Mouse (Mus musculus) olfactory bulb, adult 2 months (tissue): ENCODE results near the gene Nfkbie. TPM values are rescaled to one million over a fixed set of nuclear protein-coding genes. Genes with fewer than 3 reads are reported as not detected.

ENCODE experiments used
- H3K27ac ChIP-seq: fragments of 200-500 bp; 2 replicates; pipeline ENCODE4 v1.5.1; 2012; ENCODE audit warnings: low read depth, low read length; ENCODE audit not compliant: insufficient read depth
- H3K4me1 ChIP-seq: fragments of 200-500 bp; 2 replicates; pipeline ENCODE4 v1.6.1; 2012; ENCODE audit warnings: low read length; ENCODE audit not compliant: control insufficient read depth, insufficient read depth
- H3K4me3 ChIP-seq: fragments of 200-500 bp; 2 replicates; pipeline ENCODE4 v1.5.1; 2012; ENCODE audit warnings: mild to moderate bottlenecking, low read depth, low read length, moderate library complexity; ENCODE audit not compliant: insufficient read depth
- CTCF ChIP-seq: fragments of 200-500 bp; IDR thresholded peaks from 2 replicates; pipeline ENCODE4 v1.5.1; 2012; ENCODE audit warnings: low read depth, mild to moderate bottlenecking, low read length, moderate library complexity; ENCODE audit not compliant: insufficient read depth
- POLR2A ChIP-seq: fragments of 200-500 bp; IDR thresholded peaks from 2 replicates; pipeline ENCODE4 v1.6.1; 2012; ENCODE audit warnings: mild to moderate bottlenecking, low read depth, low read length, moderate library complexity; ENCODE audit not compliant: insufficient read depth
- WGBS: fragments of 180-500 bp; shearing (Covaris S2); methylation state at CpG from one replicate; pipeline ENCODE4 v1.1.7; 2018; 5-methylcytosine and 5-hydroxymethylcytosine counted together
- polyA plus RNA-seq: library from polyadenylated mRNA; stranded (reverse); fragments of >200 nt; gene quantifications from 2 replicates; pipeline ENCODE4 v1.2.4, GENCODE M21; 2012; ENCODE audit warnings: low replicate concordance; ENCODE audit not compliant: missing spikeins, insufficient read depth, insufficient read length

The Nfkbie gene
- polyA plus RNA-seq, 1 experiment: not detected

DNA sequence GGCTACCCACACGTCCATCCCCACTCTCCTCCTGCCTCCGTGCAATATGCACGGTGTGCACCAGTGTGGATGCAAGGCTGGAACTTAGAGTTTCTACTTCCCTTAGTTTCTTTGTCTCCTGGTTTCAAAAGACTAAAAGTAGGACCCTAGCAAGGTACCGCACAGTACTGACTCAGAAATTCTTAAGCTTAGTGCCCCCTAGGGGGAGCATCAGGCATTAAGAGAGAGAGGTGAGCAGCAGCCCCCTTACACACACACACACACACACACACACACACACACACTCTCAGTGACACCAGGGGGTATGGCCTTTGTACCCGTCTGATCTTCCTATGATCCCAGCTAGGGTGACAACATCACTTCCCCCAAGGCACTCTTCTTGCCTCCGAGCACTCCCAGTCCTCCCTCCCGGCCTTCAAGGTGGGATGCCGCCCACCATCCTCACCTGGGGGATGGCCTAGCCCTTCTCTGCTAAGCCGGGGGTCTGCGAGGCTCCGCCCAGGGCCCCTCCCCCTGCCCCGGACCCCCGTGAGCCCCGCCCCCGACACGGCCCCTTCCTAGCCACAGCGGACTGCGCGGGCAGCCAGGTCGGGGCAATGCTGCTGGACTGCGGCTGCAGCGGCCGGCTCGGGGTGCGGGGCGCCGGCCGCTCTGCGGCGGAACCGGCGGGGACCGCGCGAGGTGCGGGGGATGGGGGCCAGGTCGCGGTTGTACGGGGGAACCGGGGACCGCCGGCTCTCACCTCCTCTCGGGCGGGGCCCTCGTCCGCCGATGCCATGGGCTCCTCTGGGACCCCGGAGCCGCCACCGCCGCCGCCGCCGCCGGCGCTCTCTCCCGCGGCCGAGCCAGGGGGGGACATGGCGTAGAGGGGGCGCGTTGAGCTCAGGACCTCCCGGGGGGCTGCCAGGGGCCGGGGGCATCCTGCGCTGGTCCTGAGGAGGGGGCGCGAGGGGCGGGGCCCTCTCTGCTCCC is 6.7 kb upstream of the Nfkbie start:
- TF ChIP-seq CTCF (no peak), POLR2A (no peak)
- H3K4me3 ChIP-seq: peak overlapping the region; percentile 76
- H3K27ac ChIP-seq: no peak overlapping the region; the same call in 1 of the 2 replicates
- H3K4me1 ChIP-seq: peaks cover 42% of the 10 kb centered on the region
- WGBS: 2% methylated on average over 65 of the region's 68 CpGs

DNA sequence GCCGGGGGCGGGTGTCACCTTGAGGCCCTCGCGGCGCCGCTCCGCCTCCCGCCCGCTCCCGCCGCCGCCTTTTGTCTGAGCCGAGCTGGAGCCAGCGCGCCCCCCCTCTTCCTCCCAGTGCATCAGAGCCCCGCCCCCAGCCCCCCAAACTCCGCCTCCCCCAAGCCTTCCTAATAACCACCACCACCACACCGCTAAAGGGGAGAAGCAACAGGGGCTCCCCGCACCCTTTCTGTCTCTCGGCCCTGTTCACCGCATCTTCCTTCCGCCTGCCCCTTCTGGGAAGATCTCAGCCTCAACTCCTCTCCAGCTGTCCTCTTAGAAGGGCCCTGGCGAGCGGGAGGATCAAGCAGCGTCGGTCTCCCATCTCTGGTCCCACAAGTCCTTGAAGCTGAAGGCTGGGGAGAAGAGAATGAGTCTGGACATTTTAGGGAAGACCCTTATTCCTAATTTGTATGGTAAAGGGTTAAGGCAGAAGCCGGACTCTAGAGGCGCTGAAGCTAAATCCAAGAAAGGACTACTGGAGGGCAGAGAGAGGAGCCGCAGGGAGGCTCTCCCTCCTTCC is 5.8 kb upstream of the Nfkbie start, which contains the start of gene Tmem151b:
Gene Tmem151b, minus strand, starts transcription at position 61 of the 565 bp plus-strand sequence.
- peak within 1 kb of the TSS; percentile 76 for H3K4me3 ChIP-seq
- H3K4me1 ChIP-seq: peaks cover 33% of the 10 kb centered on the region
- H3K27ac ChIP-seq: peak within 1 kb of the TSS; percentile 32
- under 1% methylated on average over 12 of the region's 29 CpGs for WGBS
- TF ChIP-seq CTCF (no peak), POLR2A (no peak)

DNA sequence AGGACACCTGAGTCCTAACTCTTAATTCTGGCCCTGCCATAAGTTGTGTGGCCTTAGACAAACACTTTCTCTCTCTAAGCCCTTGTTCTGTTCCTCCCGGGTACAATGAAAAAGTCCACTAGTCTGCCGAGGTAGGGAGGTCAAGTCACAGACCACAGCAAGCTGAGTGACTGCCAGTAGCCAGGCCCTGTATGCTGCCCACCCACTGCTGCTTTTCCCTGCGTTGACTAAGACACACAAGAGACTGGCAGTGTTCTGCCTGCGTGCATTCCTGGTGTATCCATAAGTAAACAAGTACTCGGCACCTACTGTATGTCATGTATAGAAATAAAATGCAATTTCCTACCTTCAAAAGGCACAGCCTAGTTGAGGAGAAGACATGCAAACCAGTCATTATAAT is 5.2 kb upstream of the Nfkbie start:
- no peak for TF ChIP-seq CTCF
- no peak for TF ChIP-seq POLR2A
- no peak overlapping the region for H3K27ac ChIP-seq
- peaks cover 30% of the 10 kb centered on the region for H3K4me1 ChIP-seq
- 21% methylated on average over 5 of the region's 5 CpGs for WGBS
- no peak overlapping the region for H3K4me3 ChIP-seq

DNA sequence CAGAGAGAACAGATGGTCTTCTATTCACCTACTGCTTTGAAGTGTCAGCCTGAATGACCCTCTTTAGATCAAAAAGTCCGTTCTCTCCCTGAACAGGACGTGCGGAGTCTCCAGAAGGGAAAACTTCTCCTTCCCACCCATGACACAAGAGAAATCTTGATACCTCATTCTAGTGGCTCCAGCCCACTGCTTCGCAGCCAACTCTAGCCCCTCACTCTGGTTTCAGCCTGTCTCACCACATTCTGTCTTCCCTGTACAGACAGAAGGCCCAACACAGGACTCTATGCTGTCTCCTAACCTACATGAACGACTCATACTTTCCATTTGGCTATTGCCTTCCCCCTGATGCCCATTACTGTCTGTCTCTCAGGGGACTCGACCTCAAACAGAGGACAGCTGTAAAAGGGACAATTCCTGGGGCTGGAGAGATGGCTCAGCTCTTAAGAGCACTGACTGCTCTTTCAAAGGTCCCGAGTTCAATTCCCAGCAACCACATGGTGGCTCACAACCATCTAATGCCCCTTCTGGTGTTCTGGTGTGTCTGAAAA is 4.2 kb upstream of the Nfkbie start:
- Histone ChIP-seq H3K4me1 (peaks cover 34% of the 10 kb centered on the region), H3K4me3 (no peak overlapping the region), H3K27ac (no peak overlapping the region)
- TF ChIP-seq POLR2A (no peak), CTCF (no peak)
- WGBS: 77% methylated on average over 7 of the region's 7 CpGs

DNA sequence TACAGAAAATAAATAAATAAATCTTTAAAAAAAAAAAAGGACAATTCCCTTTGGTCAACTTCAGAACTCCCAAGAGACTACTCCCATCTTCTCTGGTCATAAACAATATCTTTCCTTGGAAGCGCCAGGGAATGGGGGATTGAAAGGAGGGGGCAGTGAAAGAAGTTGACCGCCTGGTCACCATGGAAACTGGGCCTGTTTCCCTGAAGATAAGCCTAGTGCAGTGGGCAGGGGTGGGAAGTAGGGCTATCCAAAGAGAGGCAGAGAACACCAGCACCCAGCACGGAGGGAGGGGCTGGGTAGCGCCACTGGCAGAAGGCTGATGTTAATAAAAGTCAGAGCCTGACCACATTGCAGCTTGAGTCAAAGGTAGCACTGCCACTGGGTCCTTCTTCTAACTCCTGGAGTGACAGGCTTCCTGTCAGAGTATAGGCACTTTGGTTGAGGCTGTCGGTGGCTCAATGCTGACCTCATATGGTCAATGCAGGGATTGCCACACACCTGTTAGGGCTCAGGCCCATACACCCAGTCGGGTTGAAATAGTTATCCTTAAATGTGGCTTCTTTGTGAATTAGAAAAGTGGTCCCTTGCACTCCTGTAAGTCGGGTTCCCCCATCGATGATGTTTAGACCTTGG is 3.6 kb upstream of the Nfkbie start:
- H3K4me1 ChIP-seq: peaks cover 30% of the 10 kb centered on the region
- H3K4me3 ChIP-seq: no peak overlapping the region
- WGBS: 8% methylated on average over 8 of the region's 8 CpGs
- TF ChIP-seq CTCF (peak; percentile 32; the same call in 1 of the 2 replicates), POLR2A (no peak)
- H3K27ac ChIP-seq: no peak overlapping the region

DNA sequence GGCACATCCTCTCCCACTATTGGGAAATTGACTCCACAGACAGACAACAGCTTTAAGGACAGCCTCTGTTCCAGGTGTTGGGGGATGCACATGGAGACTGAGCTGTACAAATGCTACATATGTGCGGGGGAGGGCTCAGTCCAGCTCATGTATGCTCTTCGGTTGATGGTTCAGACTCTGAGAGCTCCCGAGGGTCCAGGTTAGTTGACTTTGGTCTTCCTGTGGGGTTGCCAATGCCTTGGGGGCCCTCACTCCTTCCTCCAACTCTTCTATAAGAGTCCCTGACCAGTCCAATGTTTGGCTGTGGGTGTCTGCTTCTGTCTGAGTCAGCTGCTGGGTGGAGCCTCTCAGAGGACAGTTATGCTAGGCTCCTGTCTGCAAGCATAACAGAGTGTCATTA is 2.4 kb upstream of the Nfkbie start:
- H3K4me3 ChIP-seq: no peak overlapping the region
- no peak for TF ChIP-seq POLR2A
- no peak for TF ChIP-seq CTCF
- WGBS: 85% methylated on average over 3 of the region's 3 CpGs
- no peak overlapping the region for H3K27ac ChIP-seq
- peaks cover 25% of the 10 kb centered on the region for H3K4me1 ChIP-seq

DNA sequence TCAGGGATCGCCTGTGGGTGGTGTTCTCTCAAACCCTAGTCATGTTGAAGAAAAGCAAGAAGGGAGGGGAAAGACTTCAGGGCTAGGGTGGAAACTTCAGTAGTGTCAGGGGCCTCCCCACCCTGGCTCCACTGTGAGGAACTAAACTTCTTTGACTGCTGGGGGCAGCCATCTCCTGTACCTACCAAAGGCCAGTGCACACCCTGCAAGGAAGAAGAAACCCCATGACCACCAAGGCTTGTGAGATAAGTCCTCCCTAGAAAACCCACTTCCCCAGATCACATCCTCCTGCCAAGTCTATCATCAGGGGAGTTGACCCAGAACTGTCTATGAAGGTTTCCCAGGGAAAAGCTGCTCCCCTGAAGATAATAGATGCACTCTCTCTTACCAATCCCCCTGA is 1.1 kb upstream of the Nfkbie start:
- TF ChIP-seq CTCF (no peak), POLR2A (no peak)
- WGBS: 42% methylated on average over 1 of the region's 1 CpGs
- Histone ChIP-seq H3K27ac (no peak overlapping the region), H3K4me1 (peaks cover 22% of the 10 kb centered on the region), H3K4me3 (no peak overlapping the region)

DNA sequence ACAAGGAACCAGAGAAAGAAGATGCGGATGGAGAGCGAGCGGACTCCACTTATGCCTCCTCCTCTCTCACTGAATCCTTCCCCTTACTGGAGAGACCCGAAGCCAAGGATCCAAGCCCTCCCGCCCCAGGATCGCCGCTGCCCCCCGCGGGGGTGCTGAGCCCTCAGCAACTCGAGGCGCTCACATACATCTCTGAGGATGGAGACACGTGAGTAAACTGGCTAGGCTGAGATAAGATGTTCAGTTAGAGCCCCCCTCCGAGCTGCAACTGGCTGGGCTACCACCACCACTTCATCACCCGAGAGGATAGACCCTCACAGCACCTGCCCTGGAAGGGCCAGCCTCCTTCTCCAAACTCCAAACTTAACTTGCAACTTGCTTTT is 595 bp downstream of the Nfkbie start:
- 5% methylated on average over 14 of the region's 14 CpGs for WGBS
- Histone ChIP-seq H3K4me1 (peaks cover 15% of the 10 kb centered on the region), H3K4me3 (peak overlapping the region; percentile 61), H3K27ac (no peak overlapping the region)
- no peak for TF ChIP-seq CTCF
- no peak for TF ChIP-seq POLR2A
